Mouse (Mus musculus) intestine, embryonic 14.5 days (tissue): ENCODE data around the gene H2-M10.4. TPM values are rescaled to one million over a fixed set of nuclear protein-coding genes. Genes with fewer than 3 reads are reported as not detected.

Experiments used
- ATAC-seq: fragments of 200-750 bp; cut with Nextera tagmentation; replicated peaks from 2 replicates; pipeline ENCODE4 v1.8.0; 2017; ENCODE audit warnings: low read depth, moderate number of reproducible peaks, moderate TSS enrichment, moderate library complexity; ENCODE audit not compliant: low FRiP score, low TSS enrichment
- DNase-seq: peaks from one replicate; pipeline ENCODE4 v3.0.0-alpha.2; 2018; ENCODE audit warnings: low spot score
- H3K27ac ChIP-seq: fragments of 300-500 bp; sonication (generic); 2 replicates; pipeline ENCODE4 v1.5.1; 2014; ENCODE audit warnings: low read depth, mild to moderate bottlenecking, control low read depth
- H3K27me3 ChIP-seq: fragments of 300-500 bp; sonication (generic); replicated peaks from 2 replicates; pipeline ENCODE4 v1.6.1; 2014; ENCODE audit warnings: low read length, control low read depth; ENCODE audit not compliant: control insufficient read depth, insufficient read depth
- H3K36me3 ChIP-seq: fragments of 300-500 bp; sonication (generic); 2 replicates; pipeline ENCODE4 v1.6.1; 2014; ENCODE audit warnings: low read length, control low read depth; ENCODE audit not compliant: control insufficient read depth, insufficient read depth
- H3K4me1 ChIP-seq: fragments of 300-500 bp; sonication (generic); replicated peaks from 2 replicates; pipeline ENCODE4 v1.6.1; 2014; ENCODE audit warnings: low read length, control low read depth, mixed read lengths; ENCODE audit not compliant: control insufficient read depth, insufficient read depth
- H3K4me2 ChIP-seq: fragments of 300-500 bp; sonication (generic); 2 replicates; pipeline ENCODE4 v1.6.1; 2014; ENCODE audit warnings: low read length
- H3K4me3 ChIP-seq: fragments of 300-500 bp; sonication (generic); 2 replicates; pipeline ENCODE4 v1.5.1; 2014; ENCODE audit warnings: low read depth, low read length, control low read depth, mixed read lengths
- H3K9ac ChIP-seq: fragments of 300-500 bp; sonication (generic); 2 replicates; pipeline ENCODE4 v1.6.1; 2014; ENCODE audit warnings: mild to moderate bottlenecking, low read length
- H3K9me3 ChIP-seq: fragments of 300-500 bp; sonication (generic); 2 replicates; pipeline ENCODE4 v1.6.1; 2016; ENCODE audit warnings: low read length, control low read depth; ENCODE audit not compliant: control insufficient read depth
- WGBS: fragments of 180-500 bp; shearing (Covaris S2); extraction: QIAGEN DNeasy Blood & Tissue Kit; methylation state at CpG from one replicate; pipeline ENCODE4 v1.1.7; 2014; 5-methylcytosine and 5-hydroxymethylcytosine counted together
- polyA plus RNA-seq: library from polyadenylated mRNA; unstranded; fragments of >200 nt; fragmentation: Nextera tagmentation; extraction: Ambion mirVana; gene quantifications from 2 replicates; pipeline ENCODE4 v1.2.1, GENCODE M21; 2014

The H2-M10.4 gene
- polyA plus RNA-seq, 1 experiment from 2014 or later: not detected

GRCm38 (mm10) chr17:36417416-36417815 lies 44.7 kb downstream of the H2-M10.4 start:
- no peak for DNase-seq
- H3K9me3 ChIP-seq: no peaks in the 10 kb centered on the region
- no peak overlapping the region for H3K4me2 ChIP-seq
- no peaks in the 10 kb centered on the region for H3K27me3 ChIP-seq
- H3K4me1 ChIP-seq: no peaks in the 10 kb centered on the region
- H3K36me3 ChIP-seq: no peaks in the 10 kb centered on the region
- ATAC-seq: no peak
- H3K27ac ChIP-seq: no peak overlapping the region
- 47% methylated on average over 2 of the region's 2 CpGs for WGBS
- no peak overlapping the region for H3K9ac ChIP-seq
- no peak overlapping the region for H3K4me3 ChIP-seq

- ATAC-seq (no peak), DNase-seq (no peak)
- WGBS: 68% methylated on average over 1 of the region's 1 CpGs
Measured at GRCm38 (mm10) chr17:36415407-36415806, 46.7 kb downstream of the H2-M10.4 start.

DNA sequence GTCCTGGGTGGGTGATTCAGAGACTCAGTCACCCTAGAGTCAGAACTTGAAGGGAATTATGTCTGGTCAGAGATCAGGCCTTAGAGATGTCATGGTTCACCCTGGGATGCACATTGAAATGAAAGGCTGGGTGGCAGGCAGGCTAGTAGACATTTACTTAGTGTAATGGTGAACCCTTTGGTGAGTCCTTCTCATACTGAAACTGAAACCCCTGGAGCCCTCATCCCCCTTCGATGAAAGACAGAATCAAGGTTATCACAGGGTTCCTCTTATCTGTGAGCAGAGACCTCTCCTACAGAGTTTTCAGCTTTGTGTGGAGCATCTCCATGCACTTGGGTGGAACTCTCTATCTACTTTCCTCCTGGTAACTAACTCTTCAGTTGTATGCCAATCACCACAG lies 47.8 kb downstream of the H2-M10.4 start:
- Histone ChIP-seq H3K27me3 (no peaks in the 10 kb centered on the region), H3K9ac (no peak overlapping the region), H3K36me3 (no peaks in the 10 kb centered on the region), H3K4me2 (no peak overlapping the region), H3K4me3 (no peak overlapping the region), H3K4me1 (no peaks in the 10 kb centered on the region), H3K9me3 (no peaks in the 10 kb centered on the region), H3K27ac (no peak overlapping the region)
- ATAC-seq (no peak), DNase-seq (no peak)
- 87% methylated on average over 1 of the region's 1 CpGs for WGBS

More at GRCm38 (mm10) chr17:36415407-36415806, 46.7 kb downstream of the H2-M10.4 start:
- no peaks in the 10 kb centered on the region for H3K9me3 ChIP-seq
- H3K9ac ChIP-seq: no peak overlapping the region
- H3K4me2 ChIP-seq: no peak overlapping the region
- H3K36me3 ChIP-seq: no peaks in the 10 kb centered on the region
- no peak overlapping the region for H3K27ac ChIP-seq
- no peak overlapping the region for H3K4me3 ChIP-seq
- no peaks in the 10 kb centered on the region for H3K4me1 ChIP-seq
- no peaks in the 10 kb centered on the region for H3K27me3 ChIP-seq

Other genes starting within 250 kb of the H2-M10.4 start
- gene Rpp21, start 204.3 kb downstream of the H2-M10.4 start, polyA plus RNA-seq: 156 and 158 TPM in 2 replicates
- gene Trim39, start 190.1 kb downstream of the H2-M10.4 start, polyA plus RNA-seq: 11.3 and 13.6 TPM in 2 replicates
- gene H2-M10.2, start 175.8 kb downstream of the H2-M10.4 start, polyA plus RNA-seq: not detected in 2 replicates
- not detected in 2 replicates for gene H2-M10.1, start 136.2 kb downstream of the H2-M10.4 start, polyA plus RNA-seq
- not detected in 2 replicates for gene H2-M10.3, start 93.9 kb downstream of the H2-M10.4 start, polyA plus RNA-seq
- gene H2-M11, start 84.7 kb upstream of the H2-M10.4 start, polyA plus RNA-seq: not detected in 2 replicates
- not detected in 2 replicates for gene H2-M9, start 180.3 kb upstream of the H2-M10.4 start, polyA plus RNA-seq
- not detected in 2 replicates for gene H2-M1, start 209.9 kb upstream of the H2-M10.4 start, polyA plus RNA-seq